Mouse (Mus musculus) heart, adult 2 months (tissue): ENCODE measurements around the gene Frmpd2.

Source experiments
- CTCF ChIP-seq: fragments of 200-600 bp; IDR thresholded peaks from 2 replicates; pipeline ENCODE4 v1.8.1; 2022; ENCODE audit warnings: antibody characterized with exemption, mild to moderate bottlenecking, moderate library complexity
- POLR2A ChIP-seq: fragments of 200-500 bp; IDR thresholded peaks from 2 replicates; pipeline ENCODE4 v1.6.1; 2011; ENCODE audit warnings: mild to moderate bottlenecking, low read depth, low read length, control low read depth; ENCODE audit not compliant: insufficient read depth

- TF ChIP-seq CTCF: no peak
- no peak for TF ChIP-seq POLR2A
Measured at GRCm38 (mm10) chr14:33474461-33474860, 3.0 kb downstream of the Frmpd2 start.
